Mouse (Mus musculus) forelimb bud, embryonic 11.5 days (tissue): ENCODE measurements around the gene Sept9.

Experiments
- DNase-seq: peaks from one replicate; pipeline ENCODE4 v3.0.0-alpha.2; 2012; ENCODE audit warnings: low read depth, low spot score

Gene Sept9

DNA sequence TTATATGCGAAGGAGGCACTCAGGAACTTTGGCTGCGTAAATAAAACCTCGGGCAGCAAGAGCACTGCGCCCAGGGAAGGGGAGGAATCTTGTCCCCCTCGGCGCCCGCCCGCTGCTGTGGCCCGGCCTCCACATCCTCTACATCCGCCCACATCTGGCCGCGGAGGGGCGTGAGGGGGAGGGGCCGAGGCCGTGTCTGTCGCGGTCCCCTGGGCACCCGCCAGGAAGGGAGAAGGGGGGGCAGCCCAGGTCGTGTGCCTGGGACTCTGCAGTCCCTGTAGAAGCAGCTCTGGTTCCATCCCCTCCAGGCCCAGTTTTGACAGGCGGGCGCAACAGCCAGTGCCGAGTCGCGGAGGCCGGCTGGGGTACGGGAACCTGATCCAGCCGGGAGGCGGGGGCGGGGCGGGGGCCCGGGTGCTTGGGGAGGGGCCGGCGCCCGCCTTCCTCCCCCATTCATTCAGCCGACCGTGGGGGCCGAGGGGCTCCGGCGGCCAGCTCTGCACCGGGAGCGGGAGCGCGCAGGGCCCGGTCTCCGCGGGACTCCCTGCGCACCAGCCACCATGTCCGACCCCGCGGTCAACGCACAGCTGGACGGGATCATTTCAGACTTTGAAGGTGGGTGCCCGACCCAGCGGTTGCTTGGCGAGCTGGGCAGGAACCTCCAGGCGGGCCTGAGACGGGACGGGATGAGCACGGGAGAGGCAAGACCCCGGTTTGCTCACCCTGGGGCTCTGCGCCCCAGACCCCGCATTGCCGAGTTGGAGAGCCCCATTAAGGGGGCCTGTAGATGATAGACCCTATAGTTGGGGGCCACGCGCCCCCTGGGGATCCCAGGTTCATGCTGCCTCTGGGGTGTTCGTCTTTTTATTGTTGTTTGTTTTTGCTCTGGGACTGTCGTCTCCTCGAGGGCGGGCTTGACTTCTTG lies 66.8 kb downstream of the Sept9 start:
- DNase-seq = peak; percentile 92

- DNase-seq = peak; percentile 85
These were observed 67.7 kb downstream of the Sept9 start for GRCm38 (mm10) chr11:117266906-117267721.

DNA sequence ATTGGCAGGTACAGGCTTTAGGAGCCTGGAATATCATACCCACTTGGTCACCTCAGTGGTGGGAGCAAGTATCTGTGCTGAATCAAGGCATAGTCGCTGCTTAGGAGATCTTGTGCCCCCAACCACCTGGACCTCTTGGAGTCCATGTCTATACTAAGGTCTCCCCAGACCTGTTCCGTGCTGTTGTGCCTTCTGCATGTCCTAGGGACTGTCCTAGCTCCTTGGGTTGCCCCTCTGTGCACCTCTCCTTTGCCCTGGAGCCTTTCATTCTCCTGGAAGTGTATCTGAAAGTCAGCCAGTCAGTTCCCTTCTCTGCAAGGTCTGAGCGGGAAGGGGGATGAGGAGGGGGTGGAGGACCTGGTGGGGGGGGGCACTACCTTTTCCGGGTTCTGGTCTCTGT lies 68.4 kb downstream of the Sept9 start:
- no peak for DNase-seq

- DNase-seq = no peak
These were observed 69.0 kb downstream of the Sept9 start for GRCm38 (mm10) chr11:117268304-117268956.

DNA sequence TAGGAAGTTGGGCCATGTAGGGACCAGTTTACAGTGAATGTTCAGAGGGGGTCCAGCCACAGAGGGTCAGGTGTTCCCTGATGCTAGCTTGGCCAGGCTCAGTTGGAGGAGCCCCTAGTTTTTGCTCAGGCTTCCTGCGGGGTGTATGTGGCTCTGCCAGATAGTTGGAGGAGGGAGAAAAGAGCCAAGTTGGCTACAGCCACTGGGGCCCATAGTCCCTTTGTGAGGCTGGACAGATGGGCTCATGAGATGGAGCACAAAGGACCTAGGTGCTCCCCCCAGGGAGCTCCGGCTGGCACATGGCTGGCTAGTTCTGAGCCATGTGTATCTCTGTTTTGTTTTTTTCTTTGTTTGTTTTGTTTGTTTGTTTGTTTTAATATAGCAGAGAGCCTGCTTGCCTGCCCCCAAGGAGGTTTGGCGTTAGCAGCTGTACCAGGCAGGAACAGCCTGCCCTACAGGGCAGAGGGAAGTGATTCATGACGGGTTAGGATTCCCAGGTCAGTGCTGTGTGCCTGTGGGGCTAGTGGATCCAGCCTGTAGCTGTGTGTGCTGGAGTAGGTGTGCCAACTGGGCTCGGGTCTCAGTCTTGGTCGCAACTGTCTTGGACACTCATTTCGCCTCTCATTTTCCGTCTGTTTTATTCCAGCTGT lies 69.7 kb downstream of the Sept9 start:
- DNase-seq = no peak

DNA sequence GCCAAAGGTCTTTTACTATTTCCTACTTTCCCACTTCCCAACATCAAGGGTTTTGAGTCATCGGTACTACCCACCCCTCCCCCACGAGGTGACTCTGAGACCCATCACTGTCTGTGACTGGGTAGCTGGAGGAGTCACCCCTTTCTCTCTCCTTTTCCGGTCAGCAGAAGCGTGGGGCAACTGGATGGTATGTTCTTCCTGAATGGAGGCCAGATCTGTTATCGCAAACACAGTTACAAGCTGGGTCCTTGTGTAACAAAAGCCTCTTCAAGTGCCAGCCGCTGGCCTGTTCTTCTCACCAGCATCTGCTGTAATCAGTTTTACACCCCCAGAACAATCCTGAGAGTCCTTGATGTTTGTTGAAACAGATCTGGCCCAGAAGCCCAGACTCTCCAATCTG lies 70.5 kb downstream of the Sept9 start:
- DNase-seq = no peak

DNA sequence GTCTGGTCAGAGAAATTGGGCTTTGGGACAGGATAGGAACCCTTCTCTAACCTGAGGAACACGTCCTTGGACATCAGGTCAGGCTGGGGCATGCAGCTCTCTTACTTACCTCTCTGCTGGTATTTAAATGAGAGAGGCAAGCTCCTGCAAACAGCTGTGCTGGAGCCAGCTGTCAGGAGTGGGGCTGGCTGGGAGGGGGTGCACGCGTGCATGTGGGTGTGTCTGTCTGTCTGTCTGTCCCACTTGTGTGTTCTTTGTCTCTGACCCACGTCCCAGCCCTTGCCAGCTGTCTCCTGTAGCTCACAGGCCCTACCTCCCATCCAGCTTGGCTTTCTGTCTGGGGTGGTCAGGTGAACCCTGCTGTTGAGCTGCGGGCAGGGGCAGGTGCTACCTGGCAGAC lies 75.5 kb downstream of the Sept9 start:
- no peak for DNase-seq

DNA sequence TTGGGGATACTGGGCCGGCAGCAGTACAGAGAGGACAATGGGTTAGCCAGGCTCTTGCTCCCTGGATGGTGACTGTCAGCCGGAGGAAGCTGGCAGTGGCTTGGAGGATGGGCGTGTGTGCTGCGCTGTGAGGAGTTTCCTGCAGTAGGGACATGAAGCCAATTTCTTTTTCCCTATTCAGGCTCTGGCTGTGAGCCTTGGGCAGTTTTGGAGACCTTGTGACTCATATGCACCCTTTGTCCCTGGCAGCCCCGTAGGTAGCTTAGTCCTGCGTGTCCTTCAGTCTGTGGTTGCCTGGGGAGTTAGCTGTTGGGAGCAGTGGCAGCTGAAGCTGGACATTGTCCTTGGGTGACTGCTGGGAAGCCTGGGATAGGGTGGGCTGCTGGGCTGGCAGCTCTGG lies 76.5 kb downstream of the Sept9 start:
- DNase-seq = no peak

GRCm38 (mm10) chr11:117276946-117277345 lies 77.5 kb downstream of the Sept9 start:
- no peak for DNase-seq

GRCm38 (mm10) chr11:117278113-117278512 lies 78.7 kb downstream of the Sept9 start:
- DNase-seq = no peak

DNA sequence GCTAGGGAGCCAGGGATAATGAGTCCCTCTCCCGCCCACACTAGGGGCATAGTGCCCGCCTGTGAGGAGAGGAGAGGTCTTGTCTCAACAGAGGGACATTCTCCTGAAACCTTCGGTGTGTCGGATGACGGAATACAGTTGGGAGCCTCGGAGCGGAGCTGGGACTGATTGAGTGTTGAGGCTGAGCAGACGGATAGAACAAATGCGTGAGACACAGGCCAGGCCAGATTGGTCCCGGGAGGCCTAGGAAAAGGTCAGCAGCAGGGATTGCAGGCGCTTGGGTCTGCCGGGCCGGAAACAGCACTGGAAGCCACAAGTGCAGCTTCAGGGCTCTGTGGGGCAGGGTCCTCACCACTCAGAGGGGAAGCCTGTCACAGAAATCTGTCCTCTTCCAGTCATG lies 79.1 kb downstream of the Sept9 start:
- DNase-seq = no peak

DNA sequence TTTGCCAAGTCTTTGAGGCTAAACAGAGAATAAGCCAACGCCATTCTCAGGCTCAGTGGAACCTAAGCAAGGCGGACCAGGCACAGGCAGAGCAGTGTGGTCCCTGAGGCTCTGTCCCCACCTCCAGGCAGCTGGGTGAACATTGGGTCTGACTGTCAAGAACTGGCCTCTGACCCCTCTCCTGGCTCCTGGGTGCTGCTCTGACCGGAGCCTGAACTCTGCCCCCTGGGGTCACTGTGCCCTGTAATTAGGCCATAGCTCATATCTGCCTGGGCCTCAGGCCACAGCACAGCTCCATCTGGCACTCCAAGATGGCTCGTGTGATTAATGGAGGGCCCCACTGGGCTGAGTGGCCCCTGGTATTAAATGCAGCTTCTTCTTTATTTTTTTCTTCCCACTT lies 80.5 kb downstream of the Sept9 start:
- no peak for DNase-seq

DNA sequence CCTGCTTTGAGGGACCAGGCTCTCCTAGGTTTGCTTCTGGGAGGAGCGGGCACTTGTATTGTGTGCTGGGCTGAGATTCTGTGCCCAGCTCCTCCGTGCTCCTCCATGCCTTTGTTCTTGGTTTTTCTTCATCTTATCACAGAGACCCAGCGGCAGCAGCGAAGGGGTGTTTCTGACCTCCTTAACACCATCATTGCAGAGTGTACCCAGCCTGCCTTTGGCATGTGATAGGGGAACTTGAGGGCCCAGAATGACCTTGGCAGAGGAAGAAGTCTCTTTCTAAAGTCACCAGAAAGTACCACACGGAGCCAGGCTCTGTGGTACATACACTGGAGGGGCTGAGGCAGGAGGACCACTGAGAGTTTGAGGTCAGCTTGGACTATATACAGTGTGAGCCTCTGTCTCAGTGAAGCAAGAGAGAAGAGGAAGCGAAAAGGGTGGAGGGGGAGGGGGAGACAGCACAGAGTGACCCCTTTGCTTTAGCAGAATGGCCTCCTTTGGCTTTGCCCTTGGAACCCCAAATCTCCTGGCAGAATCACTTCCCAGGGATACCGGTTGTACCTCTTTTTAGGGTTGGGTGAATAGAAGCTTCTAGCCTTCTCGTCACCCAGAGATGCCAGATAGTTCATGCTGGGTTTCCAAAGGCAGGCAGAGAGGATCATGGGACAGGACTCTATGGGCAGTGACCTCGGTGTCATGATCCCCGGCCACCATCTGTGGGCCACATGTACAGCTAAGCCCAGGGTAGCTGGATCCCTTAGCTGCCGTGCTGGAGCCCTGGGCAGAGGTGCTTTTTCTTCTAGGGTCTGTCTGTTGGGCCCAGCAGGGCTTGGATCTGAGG lies 83.8 kb downstream of the Sept9 start:
- no peak for DNase-seq

DNA sequence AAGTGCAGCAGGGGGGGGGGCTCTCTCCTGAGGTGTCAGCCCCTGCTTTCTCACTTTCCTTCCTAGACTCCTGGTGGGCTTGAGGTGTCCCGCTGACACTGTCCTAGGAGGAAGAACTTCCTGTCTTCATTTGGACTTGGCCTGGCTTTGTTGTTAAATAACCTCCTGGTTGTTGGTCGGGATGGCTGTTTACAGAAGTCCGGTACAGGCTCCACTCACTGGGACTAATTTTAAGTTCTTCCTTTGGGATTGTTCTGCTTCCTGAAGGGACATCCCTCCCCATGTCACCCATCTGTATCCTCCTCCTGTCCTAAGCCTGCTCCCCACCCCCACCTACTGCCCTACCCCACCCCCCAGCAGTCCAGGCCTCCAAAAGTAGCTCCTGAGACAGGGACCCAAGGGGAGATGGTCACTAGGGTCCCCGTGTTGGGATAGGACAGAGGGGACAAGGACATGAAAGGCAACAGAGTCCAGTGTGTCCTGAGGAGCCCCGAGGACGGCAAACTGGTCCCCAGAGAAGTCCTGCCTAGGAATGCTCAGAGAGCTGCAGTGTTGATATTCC lies 84.5 kb downstream of the Sept9 start:
- no peak for DNase-seq

DNA sequence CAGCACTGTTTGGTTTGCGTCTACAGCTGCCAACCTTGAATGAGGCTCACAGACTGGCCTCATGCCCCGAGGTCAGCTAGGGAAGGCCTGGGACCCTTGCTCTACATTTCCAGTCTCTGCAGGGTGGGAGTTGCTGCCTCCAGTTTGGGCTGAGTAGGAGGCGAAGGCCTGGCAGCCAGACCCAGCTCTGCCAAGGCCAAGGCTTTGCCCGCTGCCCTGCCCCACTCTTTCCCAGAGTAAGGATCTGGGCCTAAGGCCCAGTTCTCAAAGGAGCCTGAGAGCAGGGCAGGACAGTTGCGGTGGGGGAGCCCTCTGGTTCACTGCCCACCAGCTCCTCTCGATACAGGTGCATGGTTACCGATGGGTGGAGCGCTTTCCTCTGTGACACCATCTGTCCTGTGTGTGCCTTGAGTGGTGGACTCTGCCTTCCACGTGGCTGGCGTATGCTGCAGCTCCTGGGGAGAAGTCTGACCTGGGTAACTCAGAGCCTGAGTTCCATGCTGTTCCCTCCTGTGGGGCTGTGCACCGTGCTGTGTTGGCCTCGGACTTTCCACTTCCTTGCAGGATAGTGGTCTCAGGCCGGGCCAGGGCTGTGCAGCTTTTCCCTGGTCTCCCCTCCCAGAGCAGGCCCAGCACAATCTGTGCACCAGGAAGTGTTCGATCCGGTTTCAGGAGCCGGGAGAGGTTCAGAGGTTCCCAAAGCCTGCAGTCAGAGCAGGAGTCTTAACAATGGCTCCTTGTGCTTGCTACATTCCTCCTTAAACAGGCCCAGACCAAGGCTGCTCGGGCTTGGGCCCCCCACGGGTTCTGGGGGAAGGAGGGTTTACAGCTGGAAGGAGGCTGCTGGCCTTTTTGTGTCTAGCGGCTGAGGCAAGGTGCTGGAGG lies 85.5 kb downstream of the Sept9 start:
- DNase-seq = peak; percentile 82

DNA sequence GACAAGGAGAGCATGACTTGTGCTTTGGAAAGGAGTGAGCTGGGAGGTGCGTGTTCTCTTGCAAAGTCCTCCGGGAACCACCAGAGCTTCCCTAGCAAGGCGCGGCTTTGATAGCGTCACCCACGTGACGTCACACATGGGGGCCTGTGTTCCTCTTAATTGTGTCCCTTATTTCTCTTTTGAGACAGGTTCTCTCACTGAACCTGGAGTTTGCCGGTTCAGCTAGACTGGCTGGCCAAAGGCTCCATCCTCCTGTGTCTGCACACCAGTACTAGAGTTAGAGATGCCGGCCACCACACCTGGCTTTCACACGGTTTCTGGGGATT lies 86.1 kb downstream of the Sept9 start:
- DNase-seq = no peak

DNA sequence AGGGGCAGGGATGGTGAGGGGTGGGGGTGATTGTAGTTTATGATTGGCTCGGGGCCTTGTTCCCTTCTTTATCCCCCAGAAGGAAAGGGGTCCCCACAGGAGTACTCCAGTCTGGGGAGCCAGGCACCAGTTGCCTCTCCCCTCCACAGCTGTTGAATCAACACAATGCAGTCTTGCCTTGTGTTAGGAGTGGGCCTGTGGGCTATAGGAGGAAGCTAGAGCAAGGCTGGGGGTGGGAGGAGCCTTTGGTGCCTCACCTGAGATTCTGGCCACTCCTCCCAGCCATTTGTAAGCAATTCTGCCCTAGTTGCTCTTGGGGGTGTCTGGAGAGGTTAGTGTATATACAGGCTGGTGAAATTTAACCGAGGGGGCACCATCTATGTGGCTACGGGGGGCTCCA lies 88.3 kb downstream of the Sept9 start:
- no peak for DNase-seq

DNA sequence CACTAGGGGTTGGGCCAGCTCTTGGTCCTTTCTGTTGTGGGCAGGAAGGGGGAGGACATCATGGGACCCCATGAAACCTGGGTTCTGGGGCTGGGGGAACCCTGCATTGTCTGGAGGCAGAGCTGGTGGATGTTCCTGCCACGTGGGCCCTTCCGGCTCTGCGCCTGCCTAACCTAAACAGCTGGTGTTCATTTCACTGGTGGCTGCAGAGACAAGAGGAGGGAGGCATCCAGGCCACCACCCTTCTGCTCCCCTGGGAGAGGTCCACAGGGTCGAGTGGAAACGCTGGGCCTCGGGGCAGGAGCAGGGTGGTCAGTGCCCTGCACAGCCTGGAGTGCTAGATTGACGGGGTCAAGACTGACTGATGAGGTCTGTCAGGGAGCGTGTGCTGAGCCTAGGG lies 89.3 kb downstream of the Sept9 start:
- no peak for DNase-seq

DNA sequence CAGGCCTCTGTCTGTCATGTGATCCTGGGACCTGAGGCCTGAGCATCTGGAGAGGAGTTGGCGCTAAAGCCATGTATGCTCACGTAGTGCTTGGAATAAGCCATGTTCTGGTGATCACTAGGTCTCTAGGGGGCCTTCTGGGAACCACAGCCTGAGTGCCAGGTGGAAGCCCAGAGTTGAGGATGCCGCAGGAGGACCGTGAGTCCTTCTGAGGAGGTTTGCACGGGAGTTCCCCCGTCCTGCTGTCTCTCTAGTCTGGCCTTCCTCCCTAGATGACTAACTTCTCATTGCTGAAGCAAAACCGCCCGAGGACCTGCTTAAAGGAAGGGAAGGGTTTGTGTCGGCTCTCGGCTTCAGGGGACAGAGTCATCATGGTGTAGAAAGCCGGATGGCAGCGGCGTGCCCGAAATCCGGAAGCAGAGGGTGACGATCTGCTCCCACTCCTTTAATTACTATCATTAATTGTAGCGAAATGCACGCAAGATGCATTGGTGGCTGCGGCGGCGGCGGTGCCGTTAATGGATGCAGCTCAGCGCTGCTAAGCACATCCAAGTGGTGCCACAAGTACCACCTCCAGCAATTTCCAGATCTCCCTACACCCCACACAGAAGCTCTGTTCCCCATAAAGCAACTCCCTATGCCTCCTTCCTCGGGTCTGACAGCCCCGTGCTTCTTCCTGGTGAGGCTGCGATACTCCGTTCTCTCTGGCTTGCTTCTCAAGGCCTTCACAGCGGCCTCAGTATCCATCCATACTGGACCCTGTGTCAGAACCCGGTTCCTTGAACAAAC lies 92.0 kb downstream of the Sept9 start:
- DNase-seq = no peak
